Mouse (Mus musculus) CH12.LX (cell line): ENCODE measurements around the gene Gm37240. TPM values are rescaled to one million over a fixed set of nuclear protein-coding genes. Genes with fewer than 3 reads are reported as not detected.

Experiments used
- DNase-seq: peaks from one replicate; pipeline ENCODE4 v3.0.0-alpha.2; 2013; ENCODE audit errors: extremely low read depth
- H3K27ac ChIP-seq: 2 replicates; pipeline ENCODE4 v1.5.1; 2012; ENCODE audit warnings: low read depth, mild to moderate bottlenecking, control low read depth, moderate library complexity; ENCODE audit not compliant: insufficient read depth
- H3K27me3 ChIP-seq: replicated peaks from 2 replicates; pipeline ENCODE3; 2012; ENCODE audit warnings: inconsistent platforms
- H3K36me3 ChIP-seq, 2 experiments: replicated peaks in 1 of 2; 2 replicates each; pipeline versions ENCODE3 to v1.6.1; 2012; ENCODE audit warnings: inconsistent platforms in 1 of 2, low read length in 1 of 2, mild to moderate bottlenecking in 1 of 2, mixed read lengths in 1 of 2, moderate library complexity in 1 of 2; ENCODE audit not compliant: control insufficient read depth in 1 of 2, insufficient read depth in 1 of 2
- H3K4me1 ChIP-seq, 2 experiments: 2 replicates each; pipeline ENCODE4 v1.6.1; 2012; ENCODE audit warnings: inconsistent platforms in 1 of 2, moderate library complexity in 1 of 2; ENCODE audit not compliant: insufficient read depth in 2 of 2, control insufficient read depth in 1 of 2
- H3K4me2 ChIP-seq: 2 replicates; pipeline ENCODE4 v1.6.1; 2012; ENCODE audit warnings: low read depth, mild to moderate bottlenecking, control low read depth; ENCODE audit not compliant: poor library complexity, insufficient read depth, severe bottlenecking
- H3K4me3 ChIP-seq, 3 experiments: fragments of 150-350 bp in 1 of 3; sonication (generic) in 1 of 3; replicated peaks in 1 of 3; 2 replicates each; pipeline versions ENCODE3 to v1.5.1; 2011 to 2012; ENCODE audit warnings: low read depth in 2 of 3, low read length in 2 of 3, mild to moderate bottlenecking in 2 of 3, moderate library complexity in 2 of 3, control low read depth in 1 of 3, improper control_type of control experiment in 1 of 3, inconsistent platforms in 1 of 3, mixed read lengths in 1 of 3; ENCODE audit not compliant: poor library complexity in 1 of 3
- H3K79me2 ChIP-seq: replicated peaks from 2 replicates; pipeline ENCODE4 v1.6.1; 2012; ENCODE audit warnings: mild to moderate bottlenecking, moderate library complexity; ENCODE audit not compliant: control insufficient read depth, poor library complexity, insufficient read depth, severe bottlenecking; ENCODE audit errors: extremely low read depth
- H3K9ac ChIP-seq: 2 replicates; pipeline ENCODE4 v1.6.1; 2012; ENCODE audit warnings: low read depth, mild to moderate bottlenecking, control low read depth, moderate library complexity; ENCODE audit not compliant: insufficient read depth
- H3K9me3 ChIP-seq: replicated peaks from 2 replicates; pipeline ENCODE3; 2012; ENCODE audit warnings: low read length, inconsistent platforms, mixed read lengths
- CHD1 ChIP-seq: IDR thresholded peaks from 2 replicates; pipeline ENCODE4 v1.6.1; 2012; ENCODE audit warnings: low read depth, low read length, improper control_type of control experiment, inconsistent platforms
- ELF1 ChIP-seq: IDR thresholded peaks from 2 replicates; pipeline ENCODE4 v1.6.1; 2014; ENCODE audit warnings: low read depth, mild to moderate bottlenecking, inconsistent platforms, low read length, improper control_type of control experiment
- ETS1 ChIP-seq: conservative IDR thresholded peaks from 2 replicates; pipeline ENCODE4 v1.6.1; 2012; ENCODE audit warnings: low read depth, mild to moderate bottlenecking, inconsistent platforms, low read length, improper control_type of control experiment, moderate library complexity
- GABPA ChIP-seq: IDR thresholded peaks from 2 replicates; pipeline ENCODE4 v1.6.1; 2012; ENCODE audit warnings: low read depth, low read length, improper control_type of control experiment, inconsistent platforms; ENCODE audit not compliant: insufficient replicate concordance
- JUN ChIP-seq: IDR thresholded peaks from 2 replicates; pipeline ENCODE4 v1.6.1; 2011; ENCODE audit warnings: low read depth, mild to moderate bottlenecking, low read length, improper control_type of control experiment, moderate library complexity; ENCODE audit not compliant: insufficient read depth
- JUND ChIP-seq: conservative IDR thresholded peaks from 2 replicates; pipeline ENCODE4 v1.6.1; 2011; ENCODE audit warnings: low read depth, low read length, improper control_type of control experiment
- POLR2A ChIP-seq: IDR thresholded peaks from 2 replicates; pipeline ENCODE4 v1.6.1; 2011; ENCODE audit warnings: low read depth, mild to moderate bottlenecking, improper control_type of control experiment, low read length
- RAD21 ChIP-seq: IDR thresholded peaks from 2 replicates; pipeline ENCODE4 v1.6.1; 2011; ENCODE audit warnings: low read depth, mild to moderate bottlenecking, low read length, improper control_type of control experiment, moderate library complexity
- RCOR1 ChIP-seq: conservative IDR thresholded peaks from 2 replicates; pipeline ENCODE4 v1.6.1; 2012; ENCODE audit warnings: low read depth, mild to moderate bottlenecking, inconsistent platforms, low read length, improper control_type of control experiment
- SIN3A ChIP-seq: IDR thresholded peaks from 2 replicates; pipeline ENCODE4 v1.6.1; 2012; ENCODE audit warnings: low read length, improper control_type of control experiment, inconsistent platforms
- SMC3 ChIP-seq: IDR thresholded peaks from 2 replicates; pipeline ENCODE4 v1.6.1; 2011; ENCODE audit warnings: low read depth, low read length, improper control_type of control experiment
- TBP ChIP-seq: conservative IDR thresholded peaks from 2 replicates; pipeline ENCODE4 v1.6.1; 2011; ENCODE audit warnings: low read depth, low read length, improper control_type of control experiment
- ZC3H11A ChIP-seq: IDR thresholded peaks from 2 replicates; pipeline ENCODE4 v1.6.1; 2012; ENCODE audit warnings: low read depth, mild to moderate bottlenecking, inconsistent platforms, low read length, improper control_type of control experiment
- ZKSCAN1 ChIP-seq: IDR thresholded peaks from 2 replicates; pipeline ENCODE4 v1.6.1; 2012; ENCODE audit warnings: low read depth, inconsistent platforms, low read length, improper control_type of control experiment, borderline replicate concordance
- ZMIZ1 ChIP-seq: IDR thresholded peaks from 2 replicates; pipeline ENCODE4 v1.6.1; 2012; ENCODE audit warnings: low read depth, mild to moderate bottlenecking, inconsistent platforms, low read length, improper control_type of control experiment
- dilution Hi-C: fragments of 300-500 bp; cut with MboI; formaldehyde crosslinking; loops from 2 replicates; pipeline ENCODE4 v1.14.3; 2020; ENCODE audit warnings: low sequenced_read_pairs; ENCODE audit not compliant: extremely low pct_unique_long_range_greater_than_20kb, extremely low pct_ligation_motif_present
- in situ Hi-C: fragments of 300-500 bp; cut with MboI; formaldehyde crosslinking; loops from 3 replicates; pipeline ENCODE4 v1.14.3; 2019; ENCODE audit warnings: low sequenced_read_pairs, low pct_ligation_motif_present, low pct_unique_long_range_greater_than_20kb, mixed read lengths
- polyA plus RNA-seq: library from polyadenylated mRNA; unstranded; fragments of >175 nt; gene quantifications from 2 replicates; pipeline ENCODE4 v1.2.1, GENCODE M21; 2012; ENCODE audit warnings: low read depth; ENCODE audit not compliant: insufficient read length
- total RNA-seq, 2 experiments: library from RNA; depleted of rRNA; stranded (reverse); fragments of 300-350 nt in 1 of 2; fragments of >200 nt in 1 of 2; gene quantifications; 2 replicates each; pipeline ENCODE4 v1.2.3; 2012 to 2014

The Gm37240 gene
- total and polyA plus RNA-seq, 3 experiments, result 0.08 to 0.19 (median 0.14) TPM

DNA sequence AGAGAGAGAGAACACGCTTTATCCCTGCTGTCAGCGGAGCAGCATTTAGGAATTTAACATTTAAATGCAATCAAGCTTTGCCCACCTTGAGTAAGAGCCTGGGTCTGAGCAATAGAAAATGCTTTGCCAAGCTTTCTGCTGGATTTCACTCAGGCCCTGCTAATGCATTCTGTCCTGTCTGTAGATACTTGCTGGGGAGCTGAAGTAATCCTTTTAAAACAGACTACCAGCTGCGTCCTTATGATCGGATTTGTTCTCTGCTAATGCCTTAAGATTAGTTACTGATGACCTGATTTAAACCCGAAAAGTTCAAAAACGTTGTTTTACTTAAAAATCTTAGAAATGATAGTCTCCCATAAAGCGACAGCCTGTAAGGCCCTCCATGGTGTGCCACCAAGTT, 206.2 kb downstream of the Gm37240 start:
- dilution Hi-C loops (no loop called here), in situ Hi-C loops (no loop called here)
- Histone ChIP-seq H3K27me3 (no peaks in the 10 kb centered on the region), H3K4me2 (no peak overlapping the region), H3K4me3 (no peak overlapping the region), H3K79me2 (no peaks in the 10 kb centered on the region), H3K27ac (no peak overlapping the region), H3K9me3 (no peaks in the 10 kb centered on the region), H3K9ac (no peak overlapping the region), H3K36me3 (no peaks in the 10 kb centered on the region), H3K4me1 (no peaks in the 10 kb centered on the region)
- no peak for DNase-seq
- TF ChIP-seq ZKSCAN1 (no peak), JUND (no peak), SIN3A (no peak), RAD21 (no peak), CHD1 (no peak), SMC3 (no peak), POLR2A (no peak), RCOR1 (no peak), JUN (no peak), ZMIZ1 (no peak)

DNA sequence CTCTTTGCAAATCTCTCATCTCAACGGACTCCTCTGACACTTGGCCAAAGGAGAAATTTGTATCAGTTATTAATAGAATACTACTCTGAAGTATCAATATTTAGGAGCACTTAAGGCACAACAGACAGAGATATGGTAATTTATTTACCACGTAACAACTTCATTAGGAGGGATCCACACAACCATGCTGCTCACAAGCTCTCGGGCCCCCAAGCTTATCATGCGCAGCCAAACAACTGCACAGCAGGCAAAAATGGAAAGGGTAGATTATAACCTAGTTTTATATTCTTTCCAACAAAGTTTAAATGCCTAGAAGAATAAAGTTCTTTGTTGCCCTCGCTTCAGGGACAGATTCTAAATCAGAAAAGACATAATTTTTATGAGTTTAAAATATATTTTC, 207.4 kb downstream of the Gm37240 start:
- Histone ChIP-seq H3K36me3 (no peaks in the 10 kb centered on the region), H3K4me3 (no peak overlapping the region), H3K4me1 (no peaks in the 10 kb centered on the region), H3K79me2 (no peaks in the 10 kb centered on the region), H3K9ac (no peak overlapping the region), H3K9me3 (no peaks in the 10 kb centered on the region), H3K27me3 (no peaks in the 10 kb centered on the region), H3K4me2 (no peak overlapping the region), H3K27ac (no peak overlapping the region)
- dilution Hi-C loops (no loop called here), in situ Hi-C loops (no loop called here)
- no peak for DNase-seq
- no peak for TF ChIP-seq ZC3H11A
- TF ChIP-seq SMC3, result no peak
- no peak for TF ChIP-seq TBP
- TF ChIP-seq GABPA, result no peak
- no peak for TF ChIP-seq ETS1

DNA sequence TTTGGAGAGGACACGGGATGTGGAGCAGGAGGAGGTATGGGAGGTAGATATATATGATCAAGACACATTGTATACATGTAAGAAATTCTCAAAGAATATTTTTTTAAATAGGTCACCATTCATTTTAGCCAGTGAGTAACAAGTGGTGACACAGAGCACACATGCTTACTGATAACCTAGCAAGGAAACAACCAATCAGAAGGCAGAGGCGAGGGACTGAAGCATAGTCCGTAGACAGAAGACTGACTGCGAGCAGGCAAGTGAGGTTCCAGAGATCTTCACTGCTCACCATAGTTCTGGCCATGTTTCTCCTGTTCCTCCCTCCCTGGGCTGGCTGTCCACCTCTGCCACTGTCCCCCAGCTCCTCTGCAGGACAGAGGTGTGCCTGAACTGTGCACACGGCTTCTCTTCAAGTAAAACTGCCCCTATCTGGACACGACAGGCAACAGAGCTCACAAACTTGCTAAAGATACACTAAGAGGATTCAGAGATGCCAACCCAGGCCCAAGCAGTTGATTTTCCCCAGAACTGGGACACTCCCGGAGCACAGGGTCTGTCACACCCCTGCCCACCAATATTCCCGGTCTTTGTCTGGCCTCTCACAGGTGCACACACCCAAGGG, 207.9 kb downstream of the Gm37240 start:
- Histone ChIP-seq H3K4me2 (no peak overlapping the region), H3K9me3 (no peaks in the 10 kb centered on the region), H3K27ac (no peak overlapping the region), H3K36me3 (no peaks in the 10 kb centered on the region), H3K4me1 (no peaks in the 10 kb centered on the region), H3K79me2 (no peaks in the 10 kb centered on the region), H3K27me3 (no peaks in the 10 kb centered on the region), H3K4me3 (no peak overlapping the region), H3K9ac (no peak overlapping the region)
- no peak for DNase-seq
- in situ Hi-C loops (no loop called here), dilution Hi-C loops (no loop called here)
- TF ChIP-seq RCOR1 (no peak), ELF1 (no peak)
